Mouse (Mus musculus): ENCODE results near the gene Grm4.

- TF ChIP-seq CTCF (IDR thresholded peaks at IDR 0.05; ENCODE audit: borderline replicate concordance, insufficient read depth, low read length) (no peak), POLR2A (IDR thresholded peaks at IDR 0.05; ENCODE audit: low read depth, low read length) (no peak)
These were observed 68.2 kb downstream of the Grm4 start for GRCm38 (mm10) chr17:27453045-27453444.
